Mouse (Mus musculus) megakaryocyte, embryonic 14.5 days (primary cell): ENCODE results near the gene Ess2.

Source experiments
- FLI1 ChIP-seq: IDR thresholded peaks from 2 replicates; pipeline ENCODE4 v1.6.1; 2012; ENCODE audit warnings: low read length, inconsistent platforms, mixed read lengths
- GATA1 ChIP-seq: IDR thresholded peaks from 3 replicates; pipeline ENCODE4 v1.6.1; 2012; ENCODE audit warnings: mixed read lengths, low read length, inconsistent platforms, borderline replicate concordance

DNA sequence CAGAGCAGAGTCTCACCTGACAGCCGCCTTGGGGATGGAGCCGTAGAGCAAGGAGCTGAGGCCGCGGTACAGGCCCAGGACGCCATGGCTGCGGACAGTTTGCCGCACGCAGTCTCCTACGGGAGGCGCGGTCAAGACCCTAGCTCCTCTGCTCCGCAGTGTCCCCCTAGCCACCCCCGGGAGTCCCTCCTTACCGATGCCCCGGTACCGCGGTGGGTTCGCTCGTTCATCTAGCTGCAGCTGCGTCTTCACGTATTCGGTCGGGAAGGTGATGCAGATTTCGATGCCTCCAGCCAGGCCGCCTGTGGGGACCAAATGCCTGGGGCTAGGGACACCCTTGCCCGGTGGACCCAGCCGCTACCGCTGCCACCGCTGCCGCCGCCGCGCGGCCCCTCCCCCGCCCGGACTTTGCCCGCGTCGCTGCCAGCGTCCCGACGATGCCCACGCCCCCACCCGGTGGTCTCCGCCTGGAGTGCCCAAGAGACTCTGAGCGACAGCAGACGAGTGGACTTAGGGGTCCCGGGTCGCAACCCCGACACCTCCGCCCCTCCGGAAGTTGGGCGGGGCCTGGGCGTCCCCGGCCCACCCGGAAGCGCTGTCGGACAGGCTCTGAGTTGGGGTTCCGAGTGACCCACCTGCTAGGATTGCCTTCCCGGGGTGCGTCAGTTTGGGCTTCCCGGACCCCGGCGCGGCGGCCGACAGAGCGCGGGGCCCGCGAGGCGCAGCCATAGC lies 16.4 kb upstream of the Ess2 start:
- TF ChIP-seq GATA1 (no peak), FLI1 (no peak)
